Mouse (Mus musculus) brain, embryonic 14.5 days (tissue): ENCODE data around the gene Fdx1.

Experiments
- CTCF ChIP-seq: fragments of 200-500 bp; IDR thresholded peaks from 2 replicates; pipeline ENCODE4 v1.5.1; 2012; ENCODE audit warnings: inconsistent platforms, mild to moderate bottlenecking, moderate library complexity, borderline replicate concordance; ENCODE audit not compliant: insufficient read depth, insufficient read length; ENCODE audit errors: extremely low read depth
- POLR2A ChIP-seq: fragments of 200-500 bp; IDR thresholded peaks from 2 replicates; pipeline ENCODE4 v1.6.1; 2012; ENCODE audit warnings: mild to moderate bottlenecking, inconsistent platforms, borderline replicate concordance; ENCODE audit not compliant: poor library complexity, insufficient read depth, insufficient read length, severe bottlenecking; ENCODE audit errors: extremely low read depth

DNA sequence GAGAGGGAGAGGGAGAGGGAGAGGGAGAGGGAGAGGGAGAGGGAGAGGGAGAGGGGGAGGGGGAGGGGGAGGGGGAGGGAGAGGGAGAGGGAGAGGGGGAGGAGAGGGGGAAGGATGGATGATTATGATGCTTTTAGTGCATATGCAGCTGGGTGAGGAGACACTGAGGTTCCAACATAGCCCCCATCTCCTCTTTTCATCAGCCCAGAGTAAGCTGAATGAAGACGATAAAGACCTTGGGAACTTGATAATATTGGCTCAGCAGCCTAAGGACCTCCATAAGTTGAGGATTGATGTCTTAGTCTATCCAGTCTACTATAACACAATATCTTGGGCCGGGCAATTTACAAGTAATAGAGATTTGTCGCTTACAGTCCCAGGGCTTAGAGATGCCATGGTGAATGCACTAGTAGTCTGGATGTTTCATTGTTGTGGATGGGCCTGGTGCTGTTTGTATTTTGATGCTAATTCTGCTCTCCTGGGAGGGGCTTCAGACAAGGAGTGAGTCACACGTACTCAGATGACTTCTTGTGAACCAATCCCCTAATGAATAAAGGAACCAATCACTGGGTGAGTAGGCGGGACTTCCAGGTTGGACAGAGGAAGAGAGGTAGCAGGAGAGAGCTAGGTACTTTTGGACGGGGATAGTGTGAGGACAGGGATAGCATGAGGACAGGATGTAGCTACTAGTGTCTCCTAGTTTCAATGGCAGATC lies 15.3 kb upstream of the Fdx1 start:
- no peak for TF ChIP-seq POLR2A
- no peak for TF ChIP-seq CTCF
